Mouse (Mus musculus): ENCODE results near the gene Rph3al.

Rph3al gene

GRCm38 (mm10) chr11:75801369-75801768 lies 136.9 kb downstream of the Rph3al start:
- DNase-seq: no peak

- no peak for DNase-seq
Measured at GRCm38 (mm10) chr11:75796536-75797246, 141.5 kb downstream of the Rph3al start.

- DNase-seq: peak; percentile 57
Measured at GRCm38 (mm10) chr11:75796029-75796445, 142.2 kb downstream of the Rph3al start, which contains the start of gene Doc2b. TSS of gene Doc2b (minus strand) at chr11:75796049.

DNA sequence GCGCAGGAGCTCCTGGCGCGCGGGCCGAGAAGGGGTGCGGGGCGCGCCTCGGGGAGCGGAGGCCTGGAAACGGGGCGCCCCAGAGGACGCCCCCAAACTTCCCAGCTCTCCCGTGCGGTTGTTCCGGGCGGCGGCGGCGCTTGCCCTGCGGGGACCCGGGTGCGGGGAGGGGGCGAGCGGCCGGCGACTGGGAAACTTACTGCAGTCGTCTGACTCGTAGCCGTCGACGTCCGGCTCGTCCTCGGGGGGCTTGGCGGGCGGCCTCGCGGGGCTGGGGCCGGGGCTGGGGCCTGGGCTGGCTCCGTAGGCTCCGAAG lies 142.9 kb downstream of the Rph3al start:
- peak; percentile 38 for DNase-seq

DNA sequence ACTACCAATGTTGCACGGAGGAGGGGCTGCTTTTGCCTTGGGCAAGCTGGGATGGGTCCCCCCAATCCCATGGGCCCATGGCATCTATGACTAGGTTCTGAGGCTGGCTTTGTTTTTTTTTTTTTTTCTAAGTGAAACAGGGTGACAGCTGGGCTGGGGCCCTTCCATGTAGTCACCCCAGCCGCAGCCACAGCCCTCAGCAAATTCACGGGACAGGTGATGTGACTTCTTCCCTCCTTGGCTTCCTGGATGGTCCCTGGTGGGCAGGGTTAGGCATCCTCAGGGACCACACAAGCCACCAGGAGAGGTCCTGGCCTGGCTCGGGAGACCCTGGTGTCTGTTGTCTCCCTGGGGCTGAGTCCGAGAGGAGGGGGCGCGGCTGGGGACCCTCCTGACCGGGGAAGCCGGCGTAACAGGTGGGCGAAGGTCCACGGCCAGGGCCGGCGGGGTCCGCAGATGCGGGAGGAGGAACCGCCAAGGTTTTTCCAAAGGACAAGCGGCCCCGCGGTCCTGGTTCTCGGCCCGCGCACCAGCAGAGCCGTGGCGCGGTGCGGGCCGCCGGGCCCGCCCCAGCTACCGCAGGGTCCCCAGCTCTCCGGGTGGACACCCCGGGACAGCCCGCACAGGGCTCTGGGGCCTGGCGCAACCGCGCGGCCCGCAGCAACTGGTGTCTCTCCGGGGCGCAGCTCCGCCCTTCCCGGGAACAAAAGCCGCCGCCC lies 143.5 kb downstream of the Rph3al start:
- no peak for DNase-seq

DNA sequence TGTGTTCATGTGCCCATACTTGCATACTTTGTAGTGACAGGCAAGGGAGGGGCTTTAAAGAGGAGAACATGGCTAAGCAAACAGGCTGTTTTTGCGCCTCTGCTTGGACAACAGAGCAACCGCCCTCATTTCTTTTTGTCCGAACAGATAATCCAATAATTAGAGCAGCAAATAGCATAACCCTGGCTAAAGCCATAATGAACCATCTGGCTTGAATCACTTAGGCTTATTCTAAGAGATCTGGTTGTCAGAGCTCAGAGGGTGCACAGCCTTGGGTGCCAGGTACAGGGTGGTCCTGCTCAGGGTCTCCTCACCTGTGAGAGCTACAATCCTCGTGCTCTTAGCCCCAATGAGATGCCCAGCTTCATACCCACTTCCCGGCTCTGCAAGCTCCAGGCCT lies 144.9 kb downstream of the Rph3al start:
- DNase-seq: no peak

GRCm38 (mm10) chr11:75792535-75792934 lies 145.7 kb downstream of the Rph3al start:
- DNase-seq: no peak

GRCm38 (mm10) chr11:75785897-75786296 lies 152.3 kb downstream of the Rph3al start:
- DNase-seq: no peak

GRCm38 (mm10) chr11:75783799-75784198 lies 154.4 kb downstream of the Rph3al start:
- no peak for DNase-seq

- peak; percentile 82 for DNase-seq
Measured at GRCm38 (mm10) chr11:75781919-75782318, 156.3 kb downstream of the Rph3al start.

Measured in embryo, embryonic 11 days (tissue).